Mouse (Mus musculus) intestine, embryonic 14.5 days (tissue): ENCODE results near the gene Faah. TPM values are rescaled to one million over a fixed set of nuclear protein-coding genes. Genes with fewer than 3 reads are reported as not detected.

ENCODE experiments used
- ATAC-seq: fragments of 200-750 bp; cut with Nextera tagmentation; replicated peaks from 2 replicates; pipeline ENCODE4 v1.8.0; 2017; ENCODE audit warnings: low read depth, moderate number of reproducible peaks, moderate TSS enrichment, moderate library complexity; ENCODE audit not compliant: low FRiP score, low TSS enrichment
- DNase-seq: peaks from one replicate; pipeline ENCODE4 v3.0.0-alpha.2; 2018; ENCODE audit warnings: low spot score
- H3K27ac ChIP-seq: fragments of 300-500 bp; sonication (generic); 2 replicates; pipeline ENCODE4 v1.5.1; 2014; ENCODE audit warnings: low read depth, mild to moderate bottlenecking, control low read depth
- H3K27me3 ChIP-seq: fragments of 300-500 bp; sonication (generic); replicated peaks from 2 replicates; pipeline ENCODE4 v1.6.1; 2014; ENCODE audit warnings: low read length, control low read depth; ENCODE audit not compliant: control insufficient read depth, insufficient read depth
- H3K36me3 ChIP-seq: fragments of 300-500 bp; sonication (generic); 2 replicates; pipeline ENCODE4 v1.6.1; 2014; ENCODE audit warnings: low read length, control low read depth; ENCODE audit not compliant: control insufficient read depth, insufficient read depth
- H3K4me1 ChIP-seq: fragments of 300-500 bp; sonication (generic); replicated peaks from 2 replicates; pipeline ENCODE4 v1.6.1; 2014; ENCODE audit warnings: low read length, control low read depth, mixed read lengths; ENCODE audit not compliant: control insufficient read depth, insufficient read depth
- H3K4me2 ChIP-seq: fragments of 300-500 bp; sonication (generic); 2 replicates; pipeline ENCODE4 v1.6.1; 2014; ENCODE audit warnings: low read length
- H3K4me3 ChIP-seq: fragments of 300-500 bp; sonication (generic); 2 replicates; pipeline ENCODE4 v1.5.1; 2014; ENCODE audit warnings: low read depth, low read length, control low read depth, mixed read lengths
- H3K9ac ChIP-seq: fragments of 300-500 bp; sonication (generic); 2 replicates; pipeline ENCODE4 v1.6.1; 2014; ENCODE audit warnings: mild to moderate bottlenecking, low read length
- H3K9me3 ChIP-seq: fragments of 300-500 bp; sonication (generic); 2 replicates; pipeline ENCODE4 v1.6.1; 2016; ENCODE audit warnings: low read length, control low read depth; ENCODE audit not compliant: control insufficient read depth
- WGBS: fragments of 180-500 bp; shearing (Covaris S2); extraction: QIAGEN DNeasy Blood & Tissue Kit; methylation state at CpG from one replicate; pipeline ENCODE4 v1.1.7; 2014; 5-methylcytosine and 5-hydroxymethylcytosine counted together
- polyA plus RNA-seq: library from polyadenylated mRNA; unstranded; fragments of >200 nt; fragmentation: Nextera tagmentation; extraction: Ambion mirVana; gene quantifications from 2 replicates; pipeline ENCODE4 v1.2.1, GENCODE M21; 2014

Faah gene
- polyA plus RNA-seq, 1 experiment from 2014 or later = 19.2 TPM

DNA sequence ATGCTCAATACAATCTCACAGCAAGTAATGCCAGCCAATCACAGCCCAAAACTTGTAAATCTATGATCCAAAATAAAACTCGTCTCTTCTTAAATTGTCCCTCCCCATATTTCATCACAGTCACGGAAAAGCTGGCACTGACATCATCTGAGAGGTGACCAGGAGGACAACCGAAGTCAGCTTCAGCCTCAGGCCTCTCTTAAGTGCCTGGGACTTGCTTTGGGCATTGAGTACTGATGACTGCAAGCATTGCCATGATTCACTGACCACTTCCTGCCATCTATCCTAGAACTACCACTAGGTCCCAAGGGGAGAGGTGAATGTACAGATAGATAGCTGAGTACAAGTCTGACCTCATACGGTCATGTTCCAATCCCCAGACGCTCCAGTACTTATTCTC lies 95.0 kb downstream of the Faah start:
- H3K4me3 ChIP-seq = no peak overlapping the region
- no peak overlapping the region for H3K4me2 ChIP-seq
- no peaks in the 10 kb centered on the region for H3K4me1 ChIP-seq
- WGBS = 85% methylated on average over 5 of the region's 5 CpGs
- H3K9me3 ChIP-seq = no peaks in the 10 kb centered on the region
- no peak overlapping the region for H3K9ac ChIP-seq
- no peaks in the 10 kb centered on the region for H3K36me3 ChIP-seq
- ATAC-seq (no peak), DNase-seq (no peak)
- H3K27ac ChIP-seq = no peak overlapping the region
- peaks cover 15% of the 10 kb centered on the region for H3K27me3 ChIP-seq

DNA sequence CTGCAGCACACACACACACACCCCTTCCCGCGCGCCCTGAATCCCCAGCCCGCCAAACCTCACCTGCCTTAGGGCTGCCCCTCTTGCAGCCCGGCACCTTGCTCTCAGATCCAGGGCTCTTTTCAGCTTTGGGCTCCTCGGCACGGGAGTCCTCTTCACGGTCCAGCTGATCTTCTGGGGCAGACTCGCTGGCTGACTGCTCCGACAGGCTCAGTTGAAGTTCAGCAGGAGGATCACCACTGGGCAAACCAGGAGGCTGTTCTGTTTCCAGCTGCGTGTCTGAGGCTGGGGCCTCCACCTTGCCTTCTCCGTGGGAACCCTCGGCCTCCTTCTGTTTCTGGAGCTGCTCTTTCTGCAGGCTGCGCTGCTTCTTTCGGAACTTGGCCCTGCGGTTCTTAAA lies 97.8 kb downstream of the Faah start:
- no peak overlapping the region for H3K27ac ChIP-seq
- ATAC-seq = no peak

More for the DNA sequence above, 97.8 kb downstream of the Faah start:
- Histone ChIP-seq H3K27me3 (peaks cover 22% of the 10 kb centered on the region), H3K9ac (no peak overlapping the region), H3K9me3 (no peaks in the 10 kb centered on the region), H3K4me3 (no peak overlapping the region), H3K4me2 (no peak overlapping the region), H3K36me3 (no peaks in the 10 kb centered on the region), H3K4me1 (no peaks in the 10 kb centered on the region)
- 80% methylated on average over 16 of the region's 16 CpGs for WGBS
- no peak for DNase-seq

Other genes starting within 250 kb of the Faah start
- gene Tex38, start 236.9 kb downstream of the Faah start, polyA plus RNA-seq = 0.39 TPM in 2 replicates
- 62.7 and 73.0 TPM in 2 replicates for gene Atpaf1, start 233.1 kb downstream of the Faah start, polyA plus RNA-seq
- 10.7 and 13.4 TPM in 2 replicates for gene Mob3c, start 189.8 kb downstream of the Faah start, polyA plus RNA-seq
- gene Mknk1, start 178.7 kb downstream of the Faah start, polyA plus RNA-seq = 21.3 and 24.7 TPM in 2 replicates
- not detected in 2 replicates for gene Kncn, start 133.5 kb downstream of the Faah start, polyA plus RNA-seq
- not detected in 2 replicates for gene 6430628N08Rik, start 127.3 kb downstream of the Faah start, polyA plus RNA-seq
- gene Dmbx1, start 78.0 kb downstream of the Faah start, polyA plus RNA-seq = 0.07 TPM in 1 of 2 replicates, not detected in the other
- 21.6 and 22.4 TPM in 2 replicates for gene Nsun4, start 36.0 kb upstream of the Faah start, polyA plus RNA-seq
- gene Uqcrh, start 57.1 kb upstream of the Faah start, polyA plus RNA-seq = 595 and 617 TPM in 2 replicates
- 73.4 and 78.9 TPM in 2 replicates for gene Lrrc41, start 57.3 kb upstream of the Faah start, polyA plus RNA-seq
- 33.0 and 36.5 TPM in 2 replicates for gene Rad54l, start 105.8 kb upstream of the Faah start, polyA plus RNA-seq
- 53.7 and 57.4 TPM in 2 replicates for gene Pomgnt1, start 105.9 kb upstream of the Faah start, polyA plus RNA-seq
- 1.9 and 2.5 TPM in 2 replicates for gene Lurap1, start 133.4 kb upstream of the Faah start, polyA plus RNA-seq
- 26.5 and 33.5 TPM in 2 replicates for gene Tspan1, start 149.7 kb upstream of the Faah start, polyA plus RNA-seq
- gene 1700042G07Rik, start 155.4 kb upstream of the Faah start, polyA plus RNA-seq = not detected in 2 replicates
- gene Gm49337, start 155.5 kb upstream of the Faah start, polyA plus RNA-seq = not detected in 2 replicates
- 13.9 and 14.3 TPM in 2 replicates for gene Pik3r3, start 203.7 kb upstream of the Faah start, polyA plus RNA-seq